Mouse (Mus musculus): ENCODE results near the gene Psmb8.

Gene Psmb8

GRCm38 (mm10) chr17:34192852-34193251, 4.7 kb upstream of the Psmb8 start:
- no peak for DNase-seq (ENCODE audit: extremely low spot score, low read depth, low spot score)

GRCm38 (mm10) chr17:34193468-34193867, 4.1 kb upstream of the Psmb8 start:
- DNase-seq (ENCODE audit: extremely low spot score, low read depth, low spot score): no peak

- DNase-seq (ENCODE audit: extremely low spot score, low read depth, low spot score): no peak
Observed at GRCm38 (mm10) chr17:34194723-34195122, 2.8 kb upstream of the Psmb8 start.

- DNase-seq (ENCODE audit: extremely low spot score, low read depth, low spot score): no peak
Observed at GRCm38 (mm10) chr17:34196491-34196890, 1.0 kb upstream of the Psmb8 start.

- no peak for DNase-seq (ENCODE audit: extremely low spot score, low read depth, low spot score)
Observed at GRCm38 (mm10) chr17:34197904-34198520, 491 bp downstream of the Psmb8 start.

- no peak for DNase-seq (ENCODE audit: extremely low spot score, low read depth, low spot score)
Observed at GRCm38 (mm10) chr17:34198521-34198912, 996 bp downstream of the Psmb8 start.

- DNase-seq (ENCODE audit: extremely low spot score, low read depth, low spot score): no peak
Observed at GRCm38 (mm10) chr17:34199050-34199619, 1.6 kb downstream of the Psmb8 start.

GRCm38 (mm10) chr17:34200047-34200446, 2.5 kb downstream of the Psmb8 start:
- no peak for DNase-seq (ENCODE audit: extremely low spot score, low read depth, low spot score)

- no peak for DNase-seq (ENCODE audit: extremely low spot score, low read depth, low spot score)
Observed at GRCm38 (mm10) chr17:34200772-34201505, 3.4 kb downstream of the Psmb8 start.

- no peak for DNase-seq (ENCODE audit: extremely low spot score, low read depth, low spot score)
Observed at GRCm38 (mm10) chr17:34201506-34202055, 4.1 kb downstream of the Psmb8 start.

- no peak for DNase-seq (ENCODE audit: extremely low spot score, low read depth, low spot score)
Observed at GRCm38 (mm10) chr17:34202760-34203442, 5.4 kb downstream of the Psmb8 start.

- DNase-seq (ENCODE audit: extremely low spot score, low read depth, low spot score): no peak
Observed at GRCm38 (mm10) chr17:34203444-34203843, 5.9 kb downstream of the Psmb8 start, which contains the start of gene Tap2. Gene Tap2, plus strand, starts transcription at chr17:34203527.

GRCm38 (mm10) chr17:34204303-34205010, 6.9 kb downstream of the Psmb8 start:
- DNase-seq (ENCODE audit: extremely low spot score, low read depth, low spot score): no peak

- no peak for DNase-seq (ENCODE audit: extremely low spot score, low read depth, low spot score)
Observed at GRCm38 (mm10) chr17:34205021-34205745, 7.7 kb downstream of the Psmb8 start.

GRCm38 (mm10) chr17:34205746-34206176, 8.2 kb downstream of the Psmb8 start:
- no peak for DNase-seq (ENCODE audit: extremely low spot score, low read depth, low spot score)

- DNase-seq (ENCODE audit: extremely low spot score, low read depth, low spot score): no peak
Observed at GRCm38 (mm10) chr17:34206731-34207130, 9.2 kb downstream of the Psmb8 start.

GRCm38 (mm10) chr17:34207456-34207855, 9.9 kb downstream of the Psmb8 start:
- no peak for DNase-seq (ENCODE audit: extremely low spot score, low read depth, low spot score)

- DNase-seq (ENCODE audit: extremely low spot score, low read depth, low spot score): no peak
Observed at GRCm38 (mm10) chr17:34207866-34208265, 10.3 kb downstream of the Psmb8 start.

GRCm38 (mm10) chr17:34208421-34208820, 10.9 kb downstream of the Psmb8 start:
- DNase-seq (ENCODE audit: extremely low spot score, low read depth, low spot score): no peak

GRCm38 (mm10) chr17:34209680-34210079, 12.2 kb downstream of the Psmb8 start:
- DNase-seq (ENCODE audit: extremely low spot score, low read depth, low spot score): no peak

Measured in hindlimb bud, embryonic 11.5 days (tissue).